Mouse (Mus musculus): ENCODE data around the gene Cldn11.

DNA sequence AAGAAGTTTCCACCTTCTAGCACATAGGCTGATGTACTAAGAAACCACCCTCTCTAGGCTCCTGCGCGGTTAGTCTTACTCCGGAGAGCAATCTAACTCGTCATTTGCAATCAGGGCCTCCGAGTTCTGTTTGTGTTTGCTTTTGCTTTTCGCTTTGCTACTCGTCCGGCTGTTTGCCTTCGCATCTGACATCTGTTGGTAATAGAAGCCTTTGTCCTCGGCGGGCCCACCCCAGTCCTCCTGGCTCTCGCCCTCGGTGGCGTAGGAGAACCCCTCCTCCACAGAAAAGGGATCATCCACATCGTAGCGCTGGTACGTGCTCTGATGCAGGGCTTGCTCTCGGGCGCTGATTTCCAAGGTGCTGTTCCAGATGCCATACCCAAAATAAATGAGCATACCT lies 59.3 kb downstream of the Cldn11 start:
- no peak for TF ChIP-seq POLR2A (IDR thresholded peaks at IDR 0.05; ENCODE audit: insufficient read depth, low read depth, low read length)
- no peak for TF ChIP-seq CTCF (IDR thresholded peaks at IDR 0.05)

All from heart, adult 2 months (tissue).